Mouse (Mus musculus) erythroid progenitor cell, adult 5-6 weeks (primary cell): ENCODE measurements around the gene Gm3238. TPM values are rescaled to one million over a fixed set of nuclear protein-coding genes. Genes with fewer than 3 reads are reported as not detected.
"Not testable (repeated sequence)": the region's sequence is repeated elsewhere in the genome, so short reads cannot be mapped to it uniquely, and the experiment has no call there.

ENCODE experiments used
- ATAC-seq: replicated peaks from 2 replicates; pipeline ENCODE4 v1.8.0; 2016; ENCODE audit warnings: moderate number of reproducible peaks, mild to moderate bottlenecking, moderate TSS enrichment, inconsistent platforms; ENCODE audit not compliant: poor library complexity, low FRiP score, severe bottlenecking
- total RNA-seq, 2 experiments: library from RNA; stranded (forward) in 1 of 2; stranded (reverse) in 1 of 2; fragments of 150-400 nt in 1 of 2; fragments of 186-747, 209-891 nt in 1 of 2; gene quantifications; 2 replicates each; pipeline versions ENCODE4 v1.2.3 to v1.2.4; 2015 to 2017; ENCODE audit warnings: low replicate concordance in 2 of 2

Gm3238 gene
- total RNA-seq, 2 experiments from 2014 or later: not detected

DNA sequence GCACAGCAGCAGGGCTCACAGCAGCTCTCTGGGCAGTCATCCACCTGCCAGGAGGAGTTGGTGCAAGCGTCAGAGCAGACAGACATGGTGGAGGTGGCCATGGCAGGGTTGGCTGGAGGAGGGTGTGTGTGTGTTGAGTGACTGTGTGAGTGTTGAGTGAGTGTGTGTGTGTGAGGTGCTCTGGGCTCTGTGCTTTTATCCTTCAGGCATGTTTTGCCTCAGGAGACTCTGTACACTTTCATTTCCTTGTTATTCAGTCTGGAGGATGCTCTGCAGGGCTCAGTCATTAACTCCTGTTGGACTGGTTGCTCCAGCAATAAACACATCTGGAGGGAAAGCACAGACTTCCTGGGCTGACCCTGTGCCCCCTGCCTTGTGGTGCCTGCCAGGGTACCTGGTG, 19.9 kb downstream of the Gm3238 start, which contains the start of gene Gm9736:
TSS of gene Gm9736 (minus strand) at position 101 of the 400 bp plus-strand sequence.
- not testable (repeated sequence) for ATAC-seq

DNA sequence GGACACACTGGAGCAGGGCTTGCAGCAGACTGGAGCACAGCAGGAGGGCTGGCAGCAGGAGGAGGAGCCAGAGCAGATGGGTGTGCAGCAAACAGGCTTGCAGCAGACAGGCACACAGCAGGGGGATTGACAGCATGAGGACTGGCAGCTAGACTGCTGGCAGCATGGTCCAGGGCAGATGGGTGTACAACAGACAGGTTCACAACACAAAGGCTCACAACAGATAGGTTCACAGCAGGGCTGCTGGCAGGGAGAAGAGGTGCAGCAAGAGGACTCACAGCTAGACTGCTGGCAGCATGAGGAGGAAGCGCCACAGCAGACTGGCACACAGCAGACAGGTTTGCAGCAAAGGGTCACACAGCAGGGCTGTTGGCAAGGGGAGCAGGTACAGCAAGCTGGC, 20.4 kb downstream of the Gm3238 start:
- not testable (repeated sequence) for ATAC-seq

DNA sequence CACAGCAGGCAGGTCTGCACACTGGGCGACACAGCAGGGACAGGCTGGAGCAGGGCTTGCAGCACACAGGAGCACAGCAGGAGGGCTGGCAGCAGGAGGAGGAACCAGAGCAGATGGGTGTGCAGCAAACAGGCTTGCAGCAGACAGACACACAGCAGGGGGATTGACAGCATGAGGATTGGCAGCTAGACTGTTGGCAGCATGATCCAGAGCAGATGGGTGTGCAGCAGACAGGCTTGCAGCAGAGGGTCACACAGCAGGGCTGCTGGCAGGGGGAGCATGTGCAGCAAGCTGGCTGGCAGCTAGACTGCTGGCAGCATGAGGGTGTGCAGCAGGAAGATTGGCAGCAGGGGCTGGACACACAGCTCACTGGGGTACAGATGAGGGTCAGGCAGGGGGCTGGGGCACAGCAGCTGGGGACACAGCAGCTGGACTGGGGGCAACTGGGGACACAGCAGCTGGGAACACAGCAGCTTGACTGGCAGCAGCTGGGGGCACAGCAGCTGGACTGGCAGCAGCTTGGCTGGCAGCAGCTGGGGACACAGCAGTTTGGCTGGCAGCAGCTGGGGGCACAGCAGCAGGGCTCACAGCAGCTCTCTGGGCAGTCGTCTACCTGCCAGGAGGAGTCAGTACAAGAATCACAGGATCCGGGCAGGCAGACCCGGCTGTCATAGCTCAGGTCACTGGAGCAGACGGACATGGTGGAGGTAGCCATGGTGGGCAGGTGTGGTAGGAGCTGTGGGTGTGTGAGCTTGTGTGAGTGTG, 29.0 kb downstream of the Gm3238 start, which contains the start of gene Gm18596:
TSS of gene Gm18596 (minus strand) at position 715 of the 765 bp plus-strand sequence.
- not testable (repeated sequence) for ATAC-seq

DNA sequence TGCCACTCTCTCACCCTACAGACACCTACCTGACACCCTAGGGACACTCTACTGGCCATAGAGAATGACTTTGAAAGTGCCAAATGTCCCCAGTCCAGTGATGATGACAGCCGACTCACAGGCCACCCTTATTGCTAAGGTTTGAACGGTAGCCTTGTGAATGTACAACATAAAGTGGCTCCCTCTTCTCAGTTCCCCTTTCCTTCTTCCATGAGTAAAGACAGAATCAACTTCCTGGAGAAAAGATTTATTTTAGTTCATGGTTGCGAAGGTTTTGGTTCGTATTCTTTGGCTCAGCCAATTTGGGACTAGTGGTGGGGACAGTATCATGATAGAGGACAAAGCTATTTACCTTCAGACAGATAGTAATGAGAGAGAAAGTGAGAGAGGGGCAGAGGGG, 32.2 kb downstream of the Gm3238 start:
- no peak for ATAC-seq

DNA sequence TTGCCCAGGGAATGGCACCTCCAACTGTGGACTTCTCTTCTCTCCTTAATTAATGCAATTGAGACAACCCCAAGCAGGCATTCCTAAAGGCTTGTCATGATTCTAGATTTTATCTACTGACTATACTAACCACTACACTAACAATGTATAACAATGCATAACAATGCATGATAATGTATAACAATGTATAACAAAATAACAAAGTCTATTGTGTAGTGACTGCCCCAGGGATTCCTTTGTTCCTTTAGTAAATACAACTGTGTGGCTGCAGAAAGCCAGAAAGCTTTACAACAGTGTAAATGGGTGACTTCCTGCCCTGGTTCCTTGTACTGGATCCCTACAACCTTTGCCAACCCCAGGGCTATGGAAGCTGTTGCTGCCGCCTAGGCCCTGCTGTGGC, 35.2 kb downstream of the Gm3238 start:
- ATAC-seq: no peak

DNA sequence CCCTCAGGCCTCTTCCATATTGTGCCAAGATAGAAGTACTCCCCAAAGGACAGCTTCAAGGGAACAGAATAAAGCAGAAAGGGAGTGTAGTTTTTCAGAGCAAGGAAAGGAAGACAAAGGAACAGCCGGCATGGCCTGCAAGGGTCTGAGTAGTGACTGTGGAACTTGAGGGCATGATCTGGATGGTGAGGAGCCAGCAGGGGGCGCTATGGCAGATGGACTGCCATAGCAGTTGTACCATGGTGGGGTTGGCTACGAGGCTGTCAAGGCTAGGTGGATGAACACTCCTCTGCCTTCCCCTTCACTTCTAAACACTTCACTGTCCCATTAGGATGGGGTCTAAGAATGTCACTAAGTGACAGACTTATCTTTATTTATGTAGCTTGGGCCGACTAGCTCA, 41.9 kb downstream of the Gm3238 start:
- no peak for ATAC-seq

DNA sequence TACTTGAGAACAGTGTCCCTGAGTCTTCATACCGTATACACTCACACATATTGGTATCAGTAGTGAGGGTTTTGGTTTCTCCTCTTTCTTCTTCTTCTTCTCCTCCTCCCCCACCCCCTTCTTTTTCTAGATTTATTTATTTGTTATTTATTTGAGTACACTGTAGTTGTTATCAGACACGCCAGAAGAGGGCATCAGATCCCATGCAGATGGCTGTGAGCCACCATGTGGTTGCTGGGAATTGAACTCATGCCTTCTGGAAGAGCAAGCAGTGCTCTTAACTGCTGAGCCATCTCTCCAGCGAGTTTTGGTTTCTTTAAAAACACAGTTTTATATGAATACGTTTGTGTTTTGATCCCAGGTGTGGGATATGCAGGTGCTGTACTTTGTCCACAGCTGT, 42.8 kb downstream of the Gm3238 start:
- no peak for ATAC-seq

DNA sequence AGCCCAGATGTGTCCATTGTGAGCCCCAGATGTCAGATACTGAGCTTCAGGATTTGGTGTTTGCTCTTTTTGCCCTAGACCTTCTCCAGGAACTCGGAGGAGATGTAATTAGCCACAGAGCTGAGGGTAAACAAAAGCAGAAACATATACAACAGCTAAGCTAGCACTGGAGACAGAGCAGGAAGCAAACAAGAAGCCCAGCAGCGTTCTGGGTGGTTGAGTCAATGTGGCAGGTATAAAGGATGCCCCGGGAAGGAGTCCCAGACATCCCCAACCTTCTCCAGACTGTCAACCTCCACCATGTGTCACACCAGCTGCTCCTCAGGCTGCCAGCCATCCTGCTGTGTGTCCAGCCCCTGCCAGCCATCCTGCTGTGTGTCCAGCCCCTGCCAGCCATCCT, 44.9 kb downstream of the Gm3238 start, which contains the start of gene Gm10100:
TSS of gene Gm10100 (plus strand) at position 301 of the 400 bp plus-strand sequence.
- no peak for ATAC-seq

DNA sequence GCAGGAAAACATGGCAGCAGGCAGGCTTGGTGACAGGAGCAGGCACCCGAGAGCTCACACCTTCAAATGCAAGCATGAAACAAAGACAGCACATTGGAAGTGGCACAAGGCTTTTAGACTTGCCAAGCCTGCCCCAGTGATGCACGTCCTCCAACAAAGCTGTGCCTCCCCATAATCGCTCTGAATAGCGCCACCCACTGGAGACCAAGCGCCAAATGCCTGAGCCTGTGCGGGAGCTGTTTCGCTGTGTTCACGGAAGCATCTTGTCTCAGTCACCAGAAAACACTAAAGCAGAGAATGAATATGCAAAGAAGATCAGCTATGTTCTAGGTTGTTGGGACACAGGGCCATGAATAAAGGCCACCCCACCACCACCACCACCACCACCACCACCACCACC, 46.3 kb downstream of the Gm3238 start:
- ATAC-seq: no peak

Other genes with a start within 250 kb of the Gm3238 start
Only the 30 nearest of the 32 such genes appear.
- gene Pttg1ip, start 189.6 kb downstream of the Gm3238 start, total RNA-seq (2015; ENCODE audit: low replicate concordance): 62.5 and 73.9 TPM in 2 replicates
- gene Pttg1ip, start 189.6 kb downstream of the Gm3238 start, total RNA-seq (2017; ENCODE audit: low replicate concordance): 34.0 and 59.3 TPM in 2 replicates
- 9.2 and 14.8 TPM in 2 replicates for gene Sumo3, start 165.2 kb downstream of the Gm3238 start, total RNA-seq (2015; ENCODE audit: low replicate concordance)
- 21.1 and 33.6 TPM in 2 replicates for gene Sumo3, start 165.2 kb downstream of the Gm3238 start, total RNA-seq (2017; ENCODE audit: low replicate concordance)
- gene Gm49325, start 165.1 kb downstream of the Gm3238 start, total RNA-seq (2015; ENCODE audit: low replicate concordance): not detected in 2 replicates
- gene Gm49325, start 165.1 kb downstream of the Gm3238 start, total RNA-seq (2017; ENCODE audit: low replicate concordance): not detected in 2 replicates
- 6.8 and 9.6 TPM in 2 replicates for gene Ube2g2, start 149.1 kb downstream of the Gm3238 start, total RNA-seq (2015; ENCODE audit: low replicate concordance)
- gene Ube2g2, start 149.1 kb downstream of the Gm3238 start, total RNA-seq (2017; ENCODE audit: low replicate concordance): 10.4 and 11.3 TPM in 2 replicates
- not detected in 2 replicates for gene Tspear, start 84.8 kb downstream of the Gm3238 start, total RNA-seq (2015; ENCODE audit: low replicate concordance)
- gene Tspear, start 84.8 kb downstream of the Gm3238 start, total RNA-seq (2017; ENCODE audit: low replicate concordance): not detected in 2 replicates
- gene Gm19402, start 80.6 kb downstream of the Gm3238 start, total RNA-seq (2015; ENCODE audit: low replicate concordance): not detected in 2 replicates
- not detected in 2 replicates for gene Gm19402, start 80.6 kb downstream of the Gm3238 start, total RNA-seq (2017; ENCODE audit: low replicate concordance)
- gene Gm9508, start 74.1 kb downstream of the Gm3238 start, total RNA-seq (2015; ENCODE audit: low replicate concordance): not detected in 2 replicates
- gene Gm9508, start 74.1 kb downstream of the Gm3238 start, total RNA-seq (2017; ENCODE audit: low replicate concordance): not detected in 2 replicates
- gene Gm10272, start 64.7 kb downstream of the Gm3238 start, total RNA-seq (2015; ENCODE audit: low replicate concordance): not detected in 2 replicates
- gene Gm10272, start 64.7 kb downstream of the Gm3238 start, total RNA-seq (2017; ENCODE audit: low replicate concordance): not detected in 2 replicates
- not detected in 2 replicates for gene Gm10024, start 59.9 kb downstream of the Gm3238 start, total RNA-seq (2015; ENCODE audit: low replicate concordance)
- not detected in 2 replicates for gene Gm10024, start 59.9 kb downstream of the Gm3238 start, total RNA-seq (2017; ENCODE audit: low replicate concordance)
- not detected in 2 replicates for gene Gm10142, start 55.5 kb downstream of the Gm3238 start, total RNA-seq (2015; ENCODE audit: low replicate concordance)
- gene Gm10142, start 55.5 kb downstream of the Gm3238 start, total RNA-seq (2017; ENCODE audit: low replicate concordance): not detected in 2 replicates
- not detected in 2 replicates for gene Krtap12-1, start 50.7 kb downstream of the Gm3238 start, total RNA-seq (2015; ENCODE audit: low replicate concordance)
- not detected in 2 replicates for gene Krtap12-1, start 50.7 kb downstream of the Gm3238 start, total RNA-seq (2017; ENCODE audit: low replicate concordance)
- gene Gm10100, start 44.8 kb downstream of the Gm3238 start, total RNA-seq (2015; ENCODE audit: low replicate concordance): not detected in 2 replicates
- gene Gm10100, start 44.8 kb downstream of the Gm3238 start, total RNA-seq (2017; ENCODE audit: low replicate concordance): not detected in 2 replicates
- gene Gm18596, start 28.7 kb downstream of the Gm3238 start, total RNA-seq (2015; ENCODE audit: low replicate concordance): not detected in 2 replicates
- not detected in 2 replicates for gene Gm18596, start 28.7 kb downstream of the Gm3238 start, total RNA-seq (2017; ENCODE audit: low replicate concordance)
- not detected in 2 replicates for gene Gm9736, start 20.0 kb downstream of the Gm3238 start, total RNA-seq (2015; ENCODE audit: low replicate concordance)
- gene Gm9736, start 20.0 kb downstream of the Gm3238 start, total RNA-seq (2017; ENCODE audit: low replicate concordance): not detected in 2 replicates
- not detected in 2 replicates for gene Gm3233, start 11.6 kb downstream of the Gm3238 start, total RNA-seq (2015; ENCODE audit: low replicate concordance)
- gene Gm3233, start 11.6 kb downstream of the Gm3238 start, total RNA-seq (2017; ENCODE audit: low replicate concordance): not detected in 2 replicates
- gene Gm7138, start 5.6 kb upstream of the Gm3238 start, total RNA-seq (2015; ENCODE audit: low replicate concordance): not detected in 2 replicates
- gene Gm7138, start 5.6 kb upstream of the Gm3238 start, total RNA-seq (2017; ENCODE audit: low replicate concordance): not detected in 2 replicates
- not detected in 2 replicates for gene Gm3250, start 11.2 kb upstream of the Gm3238 start, total RNA-seq (2015; ENCODE audit: low replicate concordance)
- not detected in 2 replicates for gene Gm3250, start 11.2 kb upstream of the Gm3238 start, total RNA-seq (2017; ENCODE audit: low replicate concordance)
- gene Gm7137, start 16.9 kb upstream of the Gm3238 start, total RNA-seq (2015; ENCODE audit: low replicate concordance): not detected in 2 replicates
- not detected in 2 replicates for gene Gm7137, start 16.9 kb upstream of the Gm3238 start, total RNA-seq (2017; ENCODE audit: low replicate concordance)
- gene Gm9639, start 23.8 kb upstream of the Gm3238 start, total RNA-seq (2015; ENCODE audit: low replicate concordance): not detected in 2 replicates
- gene Gm9639, start 23.8 kb upstream of the Gm3238 start, total RNA-seq (2017; ENCODE audit: low replicate concordance): not detected in 2 replicates
- not detected in 2 replicates for gene Gm19668, start 27.8 kb upstream of the Gm3238 start, total RNA-seq (2015; ENCODE audit: low replicate concordance)
- gene Gm19668, start 27.8 kb upstream of the Gm3238 start, total RNA-seq (2017; ENCODE audit: low replicate concordance): not detected in 2 replicates
- gene Gm9507, start 40.5 kb upstream of the Gm3238 start, total RNA-seq (2015; ENCODE audit: low replicate concordance): not detected in 2 replicates
- gene Gm9507, start 40.5 kb upstream of the Gm3238 start, total RNA-seq (2017; ENCODE audit: low replicate concordance): not detected in 2 replicates
- gene Gm2696, start 43.4 kb upstream of the Gm3238 start, total RNA-seq (2015; ENCODE audit: low replicate concordance): not detected in 2 replicates
- not detected in 2 replicates for gene Gm2696, start 43.4 kb upstream of the Gm3238 start, total RNA-seq (2017; ENCODE audit: low replicate concordance)
- gene Krtap10-4, start 55.8 kb upstream of the Gm3238 start, total RNA-seq (2015; ENCODE audit: low replicate concordance): not detected in 2 replicates
- gene Krtap10-4, start 55.8 kb upstream of the Gm3238 start, total RNA-seq (2017; ENCODE audit: low replicate concordance): not detected in 2 replicates
- gene Krtap10-10, start 64.6 kb upstream of the Gm3238 start, total RNA-seq (2015; ENCODE audit: low replicate concordance): not detected in 2 replicates
- not detected in 2 replicates for gene Krtap10-10, start 64.6 kb upstream of the Gm3238 start, total RNA-seq (2017; ENCODE audit: low replicate concordance)
- gene Gm36176, start 75.5 kb upstream of the Gm3238 start, total RNA-seq (2015; ENCODE audit: low replicate concordance): not detected in 2 replicates
- gene Gm36176, start 75.5 kb upstream of the Gm3238 start, total RNA-seq (2017; ENCODE audit: low replicate concordance): not detected in 2 replicates
- not detected in 2 replicates for gene Gm10318, start 81.5 kb upstream of the Gm3238 start, total RNA-seq (2015; ENCODE audit: low replicate concordance)
- not detected in 2 replicates for gene Gm10318, start 81.5 kb upstream of the Gm3238 start, total RNA-seq (2017; ENCODE audit: low replicate concordance)
- not detected in 2 replicates for gene Gm3285, start 90.7 kb upstream of the Gm3238 start, total RNA-seq (2015; ENCODE audit: low replicate concordance)
- gene Gm3285, start 90.7 kb upstream of the Gm3238 start, total RNA-seq (2017; ENCODE audit: low replicate concordance): not detected in 2 replicates
- not detected in 2 replicates for gene Lrrc3, start 131.2 kb upstream of the Gm3238 start, total RNA-seq (2015; ENCODE audit: low replicate concordance)
- not detected in 2 replicates for gene Lrrc3, start 131.2 kb upstream of the Gm3238 start, total RNA-seq (2017; ENCODE audit: low replicate concordance)
- 0.42 and 1.1 TPM in 2 replicates for gene Trpm2, start 199.2 kb upstream of the Gm3238 start, total RNA-seq (2015; ENCODE audit: low replicate concordance)
- gene Trpm2, start 199.2 kb upstream of the Gm3238 start, total RNA-seq (2017; ENCODE audit: low replicate concordance): 33.1 and 38.6 TPM in 2 replicates
- not detected in 2 replicates for gene 1810043G02Rik, start 207.2 kb upstream of the Gm3238 start, total RNA-seq (2015; ENCODE audit: low replicate concordance)
- gene 1810043G02Rik, start 207.2 kb upstream of the Gm3238 start, total RNA-seq (2017; ENCODE audit: low replicate concordance): 0.26 and 3.5 TPM in 2 replicates